Mouse (Mus musculus) lung, postnatal 25 days (tissue): ENCODE measurements at regions not wholly inside any gene's neighbourhood (a gene's known extent, or its start where the extent isn't known, plus 50 kb on each side); places are given as distances from the start of the nearest gene placed in this dataset.

ENCODE experiments used
- DNase-seq: peaks from one replicate; pipeline ENCODE4 v3.0.0; 2022; ENCODE audit warnings: low spot score

DNA sequence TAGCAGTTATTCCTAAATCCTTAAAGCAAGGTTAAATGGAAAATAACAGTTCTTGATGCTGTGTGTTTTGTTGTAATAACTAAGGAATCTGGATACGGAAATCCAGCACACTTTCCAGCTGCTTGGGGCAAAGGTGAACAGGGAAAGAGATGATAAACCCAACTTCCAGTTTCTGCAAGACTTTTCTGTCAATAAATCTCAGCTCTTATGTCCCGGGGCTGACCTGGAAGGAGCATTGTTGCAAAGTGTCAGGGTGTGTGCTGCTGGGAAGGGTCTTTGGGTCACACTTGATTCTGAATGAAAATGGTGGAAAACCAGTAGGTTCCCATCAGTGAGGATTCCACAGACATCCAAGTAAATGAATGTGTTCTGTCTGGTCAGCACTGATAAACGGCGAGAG is 81.2 kb upstream of the Marcks start:
- DNase-seq = no peak

DNA sequence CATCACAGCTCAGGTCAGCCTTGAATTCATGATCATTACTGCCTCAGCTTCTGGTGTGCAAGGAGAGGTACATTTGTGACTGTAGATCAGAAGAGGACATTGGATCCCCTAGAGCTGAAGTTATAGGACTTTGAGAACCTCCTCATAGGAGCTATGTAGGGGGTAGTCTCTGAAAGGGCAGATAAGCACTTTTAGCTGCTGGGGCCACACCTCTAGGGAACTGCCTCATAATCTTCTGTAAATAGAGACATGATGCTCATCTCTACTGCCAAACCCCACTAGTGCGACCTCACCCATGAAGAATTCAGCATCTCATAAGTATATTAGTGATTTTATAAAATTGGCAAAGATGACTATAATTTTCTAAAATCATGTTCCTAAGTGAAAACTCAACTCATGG is 80.7 kb upstream of the Marcks start:
- no peak for DNase-seq

DNA sequence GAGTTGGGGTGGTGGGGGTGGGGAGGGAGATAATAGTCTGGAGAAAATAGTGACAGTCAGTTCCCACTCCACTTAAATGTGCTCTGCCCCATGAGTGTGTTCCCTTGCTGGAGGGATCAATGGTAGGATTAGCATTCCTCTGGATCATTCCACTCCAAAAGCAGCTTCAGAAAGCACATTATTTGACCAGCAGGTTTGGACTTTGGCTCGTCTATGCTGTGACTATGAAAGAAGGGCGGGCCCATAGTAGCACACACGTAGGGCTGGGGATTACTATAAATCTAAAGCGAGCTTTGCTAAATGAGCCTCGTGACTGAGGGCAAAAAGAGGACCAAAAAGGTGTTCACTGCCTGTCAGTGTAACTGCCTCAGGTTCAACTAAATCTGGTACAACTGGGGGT is 75.9 kb upstream of the Marcks start:
- no peak for DNase-seq

DNA sequence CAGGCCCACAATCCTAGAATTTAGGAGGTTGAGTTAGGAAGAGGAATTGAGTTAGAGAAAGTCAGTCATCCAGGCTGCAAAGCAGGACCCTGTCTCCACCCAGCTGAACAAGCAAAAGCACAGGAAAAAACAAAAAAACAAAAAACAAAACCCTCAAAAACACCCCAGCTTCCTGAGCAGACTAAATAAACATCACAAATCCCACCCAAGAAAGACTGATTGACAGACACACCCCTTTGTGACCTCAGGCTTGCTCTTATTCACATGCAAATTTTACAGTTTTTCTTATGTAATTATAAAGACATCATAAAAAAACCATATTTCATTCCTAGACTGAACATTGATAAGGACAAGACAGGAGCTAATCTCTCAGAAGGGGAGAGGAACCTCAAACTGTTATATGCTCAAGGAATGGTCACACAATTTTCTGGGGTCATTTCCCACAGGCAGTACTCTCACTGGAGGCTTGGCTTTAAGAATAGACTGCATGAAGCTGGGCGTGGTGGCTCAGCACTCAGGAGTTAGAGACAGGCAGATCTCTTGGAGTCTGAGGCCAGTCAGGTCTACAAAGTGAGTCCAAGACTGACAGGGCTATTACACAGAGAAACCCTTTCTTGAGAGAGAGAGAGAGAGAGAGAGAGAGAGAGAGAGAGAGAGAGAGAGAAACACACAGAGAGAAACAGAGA is 73.8 kb upstream of the Marcks start:
- DNase-seq = no peak

DNA sequence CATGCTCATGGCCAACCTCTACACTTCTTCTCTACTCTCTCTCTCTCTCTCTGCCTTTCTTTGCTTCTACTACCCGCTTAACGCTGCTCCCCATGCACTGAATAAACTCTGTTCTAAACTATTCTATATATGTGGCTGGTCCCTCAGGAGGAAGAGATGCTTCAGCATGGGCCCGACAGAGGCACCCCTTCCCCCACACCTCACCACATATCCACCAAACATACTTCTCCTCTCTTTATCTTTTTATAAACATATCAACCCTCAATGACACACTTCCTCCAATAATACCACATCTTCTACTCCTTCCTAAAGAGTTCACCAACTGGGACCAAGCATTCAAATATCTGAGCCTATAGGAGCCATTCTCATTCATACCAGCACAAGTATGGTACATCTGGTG is 72.6 kb upstream of the Marcks start:
- DNase-seq = no peak

DNA sequence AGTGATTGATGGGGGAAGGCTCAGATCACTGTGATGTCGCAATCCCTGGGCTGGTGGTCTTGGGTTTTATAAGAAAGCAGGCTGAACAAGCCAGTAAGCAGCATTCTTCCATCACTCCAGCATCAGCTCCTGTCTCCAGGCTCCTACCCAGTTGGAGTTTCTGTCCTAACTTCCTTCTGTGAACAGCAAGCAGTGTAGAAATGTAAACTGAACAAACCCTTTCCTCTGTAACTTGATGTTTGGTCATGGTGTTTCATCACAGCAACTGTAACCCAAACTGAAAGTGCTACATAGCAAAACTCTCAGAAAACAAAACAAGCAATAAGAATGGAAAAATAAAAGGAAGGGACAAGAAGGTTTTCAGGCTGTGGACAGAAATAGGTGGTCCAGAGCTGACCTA is 71.5 kb upstream of the Marcks start:
- no peak for DNase-seq

DNA sequence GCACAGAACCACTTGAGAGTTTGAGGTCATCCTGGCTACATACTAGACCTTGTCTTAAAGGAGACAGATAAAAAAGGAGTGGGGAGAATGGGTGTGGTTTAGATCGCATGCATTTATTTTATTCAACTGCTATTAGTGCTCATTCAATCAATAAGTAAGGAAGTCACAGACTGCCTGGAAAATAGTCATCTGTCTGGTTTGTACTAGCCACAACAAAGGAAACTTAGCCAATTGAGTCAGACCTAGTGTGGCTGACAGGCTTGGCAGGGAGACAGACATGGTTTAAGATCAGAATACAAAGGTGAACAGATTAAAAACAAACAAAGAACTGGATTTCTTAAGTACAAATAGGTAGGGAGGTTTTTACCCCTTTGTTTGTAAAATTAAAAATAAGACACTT is 68.3 kb upstream of the Marcks start:
- DNase-seq = no peak

DNA sequence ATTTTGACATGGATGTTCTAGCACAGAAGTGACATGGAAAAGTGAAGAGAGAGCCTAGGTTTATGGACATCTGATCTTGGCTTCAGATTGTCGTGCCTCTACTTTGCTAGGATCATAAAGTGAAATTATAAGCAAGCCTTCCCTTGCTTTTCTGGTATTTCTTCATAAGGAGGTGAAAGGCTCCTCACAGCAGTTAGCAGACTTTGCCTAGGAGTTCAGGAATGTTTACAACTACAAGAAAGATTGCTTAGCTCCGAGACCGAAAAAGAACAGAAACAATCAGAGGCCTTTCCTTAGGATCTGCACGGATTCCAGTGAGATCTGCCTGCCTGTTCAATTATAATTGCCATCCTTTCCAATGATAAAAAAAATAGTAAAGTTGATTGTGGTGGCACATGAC is 67.8 kb upstream of the Marcks start:
- DNase-seq = no peak

DNA sequence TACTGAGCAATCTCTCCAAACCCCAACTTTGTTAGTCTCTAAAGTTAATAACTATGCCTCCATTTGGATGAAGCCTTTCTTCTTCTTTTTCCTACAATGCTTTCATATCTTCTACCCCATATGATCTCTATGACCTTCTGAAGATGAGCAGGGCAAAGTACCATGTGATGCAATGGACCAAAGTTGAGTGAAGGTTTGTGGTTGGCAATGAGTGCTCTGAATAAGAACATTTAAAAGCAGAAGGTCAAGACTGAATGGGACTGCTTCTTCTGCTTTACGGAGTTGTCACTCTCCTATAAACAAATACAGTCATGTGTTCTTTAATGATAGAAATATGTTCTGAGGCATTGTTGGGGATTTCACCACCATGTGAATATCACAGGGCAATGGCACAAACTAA is 65.0 kb upstream of the Marcks start:
- DNase-seq = no peak

DNA sequence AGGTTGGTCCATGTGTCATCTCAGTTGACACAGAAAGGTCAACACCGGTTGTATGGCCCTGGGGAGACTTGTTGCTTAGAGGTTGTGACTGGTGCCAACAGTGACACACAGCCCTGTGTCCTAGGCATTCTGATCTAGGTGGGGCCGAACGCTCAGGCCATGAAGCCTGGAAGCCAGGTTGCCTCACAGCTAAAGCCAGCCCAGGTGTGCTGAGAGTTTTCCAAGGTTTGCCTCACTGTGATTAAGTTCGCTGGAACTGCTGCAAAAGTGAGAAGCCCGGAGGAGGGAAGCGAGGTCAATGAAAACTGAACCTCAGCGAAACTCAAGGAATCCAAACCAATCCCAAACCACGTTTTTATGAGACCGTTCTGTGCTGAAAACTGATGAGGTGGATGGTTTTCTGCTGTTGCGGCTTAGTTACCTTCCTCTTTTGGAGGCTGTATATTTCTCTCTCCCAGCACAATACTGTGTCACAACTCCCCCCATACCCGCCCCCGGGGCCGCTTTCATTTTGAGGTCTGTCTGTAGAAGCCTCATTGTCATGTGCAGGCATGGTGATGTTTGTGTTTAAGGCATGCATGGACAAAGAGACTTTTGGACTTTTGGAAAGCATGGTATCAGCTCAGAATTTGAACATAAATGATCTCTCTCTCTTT is 56.2 kb upstream of the Marcks start:
- no peak for DNase-seq

DNA sequence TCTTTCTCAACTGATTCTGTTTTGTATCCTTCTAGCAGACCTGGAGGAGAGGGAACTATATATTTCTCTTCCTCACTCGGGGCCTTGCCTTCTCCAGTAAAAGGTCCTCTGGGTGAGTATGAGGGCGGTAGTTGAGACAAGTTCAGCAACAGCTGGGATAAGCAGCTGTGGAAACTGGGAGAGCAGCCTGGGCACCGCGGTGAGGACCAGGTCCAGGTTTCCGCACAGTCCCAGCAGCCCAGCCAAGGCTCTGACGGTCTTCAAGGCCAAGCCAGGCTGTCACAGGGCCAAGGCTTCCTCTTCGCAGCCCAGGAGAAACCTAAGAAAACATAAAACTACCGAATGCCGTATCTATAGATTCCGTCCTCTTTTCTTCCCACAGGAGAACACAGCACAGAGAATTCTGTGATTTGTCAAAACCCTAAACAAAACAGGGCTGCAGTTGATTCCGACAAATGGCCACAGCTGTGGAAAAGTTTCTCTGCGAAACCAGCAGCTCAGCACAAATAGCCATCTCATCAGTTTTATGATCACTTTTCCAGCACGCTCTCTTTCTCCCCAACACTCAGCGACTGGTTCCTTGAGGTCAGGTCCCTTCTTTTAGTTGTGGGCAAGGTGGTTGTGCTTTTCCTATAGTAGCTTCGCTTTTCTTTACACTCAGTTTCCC is 55.5 kb upstream of the Marcks start:
- DNase-seq = peak; percentile 13

DNA sequence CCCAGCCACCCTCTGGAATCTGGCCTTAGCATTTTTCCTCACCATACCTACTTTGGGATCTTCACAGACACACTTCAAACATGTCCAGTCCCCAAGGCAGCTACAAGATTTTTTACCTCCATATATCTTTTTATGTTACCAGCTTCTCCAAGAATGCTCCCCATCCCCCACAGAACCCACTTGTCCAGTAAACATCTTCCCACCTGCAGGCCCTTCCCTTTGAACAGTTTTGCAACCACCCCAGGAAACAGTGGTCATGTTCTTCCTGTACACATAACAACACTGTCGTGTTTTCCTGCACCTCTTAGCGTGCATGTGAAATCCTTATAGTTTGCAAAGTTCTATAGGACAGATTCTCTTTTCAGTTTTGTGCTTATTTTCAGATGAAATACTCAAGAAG is 53.9 kb upstream of the Marcks start:
- DNase-seq = no peak

DNA sequence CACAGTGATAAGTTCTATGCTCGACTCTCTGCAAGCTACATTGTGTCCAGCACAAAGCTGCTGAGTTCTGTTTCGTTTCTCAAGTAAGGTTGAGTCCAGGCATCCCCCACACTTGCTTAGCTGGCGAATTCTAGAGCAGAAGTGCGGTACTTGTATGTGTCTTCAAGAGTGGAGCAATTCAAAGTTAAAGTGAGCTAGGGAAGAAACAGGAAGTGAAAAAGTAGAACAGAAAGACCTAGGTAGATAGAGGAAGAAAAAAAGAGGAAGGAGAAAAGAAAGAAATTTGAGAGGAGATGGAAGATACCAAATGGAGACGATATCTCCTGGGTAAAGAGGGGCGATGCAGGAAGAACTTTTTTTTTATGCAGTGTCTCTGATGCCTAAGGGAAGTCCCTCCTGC is 51.4 kb upstream of the Marcks start:
- DNase-seq = no peak
